Mouse (Mus musculus) erythroblast, adult 5-6 weeks (primary cell): ENCODE data around the gene Ctnna2. TPM values are rescaled to one million over a fixed set of nuclear protein-coding genes. Genes with fewer than 3 reads are reported as not detected.

Source experiments
- ATAC-seq: replicated peaks from 2 replicates; pipeline ENCODE4 v1.8.0; 2016; ENCODE audit warnings: moderate number of reproducible peaks, mild to moderate bottlenecking, moderate TSS enrichment, inconsistent platforms; ENCODE audit not compliant: poor library complexity, low FRiP score, severe bottlenecking
- total RNA-seq, 2 experiments: library from RNA; stranded (forward) in 1 of 2; stranded (reverse) in 1 of 2; fragments of 150-400 nt in 1 of 2; fragments of 200-764, 138-1000 nt in 1 of 2; gene quantifications; 2 replicates each; pipeline versions ENCODE4 v1.2.3 to v1.2.4; 2015 to 2017; ENCODE audit warnings: low replicate concordance in 2 of 2

Gene Ctnna2
- total RNA-seq, 2 experiments from 2014 or later = not detected

DNA sequence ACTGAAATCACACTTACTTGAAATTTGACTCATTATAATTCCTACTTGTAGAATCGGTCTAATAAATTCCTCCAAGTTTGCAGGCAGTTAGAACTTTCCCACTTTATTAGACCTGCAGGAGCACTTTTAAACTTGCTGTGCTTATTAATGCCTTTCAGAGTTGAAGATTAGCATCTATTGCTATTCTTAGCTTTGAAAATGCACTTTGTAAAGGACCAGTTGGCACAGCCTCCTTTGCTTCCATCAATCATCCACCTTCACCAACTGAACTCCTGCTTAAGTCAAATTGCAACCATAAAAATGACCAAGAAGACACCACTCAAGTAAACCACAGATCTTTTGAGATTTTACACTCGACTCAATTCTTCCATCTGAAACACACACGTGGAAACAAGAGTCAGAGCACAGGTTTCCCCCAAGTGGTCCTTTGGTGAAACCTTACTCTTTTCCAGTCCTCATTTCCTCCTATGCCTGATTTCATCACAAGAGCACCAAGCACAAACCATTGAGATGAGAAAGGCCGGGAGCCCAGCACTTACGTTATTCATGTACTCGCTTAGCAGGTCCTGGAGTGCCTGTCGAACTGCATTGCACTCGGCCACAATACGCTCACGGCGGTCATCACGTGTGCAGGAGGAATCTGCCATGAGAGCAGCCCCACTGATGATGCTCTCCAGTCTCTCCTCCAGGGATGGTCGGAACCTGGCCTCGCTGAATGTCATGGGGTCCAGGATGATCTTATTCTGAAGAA is 374.7 kb downstream of the Ctnna2 start:
- no peak for ATAC-seq

GRCm38 (mm10) chr6:77603914-77604313 is 375.6 kb downstream of the Ctnna2 start:
- ATAC-seq = no peak

- ATAC-seq = no peak
Observed at GRCm38 (mm10) chr6:77599244-77599643, 380.3 kb downstream of the Ctnna2 start.

DNA sequence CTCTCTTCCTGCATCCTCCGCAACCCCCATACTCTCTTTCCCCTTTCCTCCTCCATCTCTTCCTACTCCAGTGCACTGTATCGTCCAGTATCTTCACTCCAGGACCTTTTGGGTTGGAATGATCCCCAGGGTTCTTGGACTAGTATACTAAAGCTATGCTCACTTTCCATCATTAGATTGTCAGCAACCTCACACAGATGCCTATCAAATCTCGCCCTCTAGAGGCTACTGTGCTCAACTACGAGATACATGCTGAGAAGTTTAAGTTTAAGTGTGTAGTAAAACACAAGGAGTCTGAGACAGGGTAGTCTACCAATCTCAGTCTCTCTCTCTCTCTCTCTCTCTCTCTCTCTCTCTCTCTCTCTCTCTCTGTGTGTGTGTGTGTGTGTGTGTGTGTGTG is 396.9 kb downstream of the Ctnna2 start:
- no peak for ATAC-seq

- ATAC-seq = no peak
Observed at GRCm38 (mm10) chr6:77580926-77581325, 398.6 kb downstream of the Ctnna2 start.

GRCm38 (mm10) chr6:77578612-77579011 is 400.9 kb downstream of the Ctnna2 start:
- ATAC-seq = no peak

DNA sequence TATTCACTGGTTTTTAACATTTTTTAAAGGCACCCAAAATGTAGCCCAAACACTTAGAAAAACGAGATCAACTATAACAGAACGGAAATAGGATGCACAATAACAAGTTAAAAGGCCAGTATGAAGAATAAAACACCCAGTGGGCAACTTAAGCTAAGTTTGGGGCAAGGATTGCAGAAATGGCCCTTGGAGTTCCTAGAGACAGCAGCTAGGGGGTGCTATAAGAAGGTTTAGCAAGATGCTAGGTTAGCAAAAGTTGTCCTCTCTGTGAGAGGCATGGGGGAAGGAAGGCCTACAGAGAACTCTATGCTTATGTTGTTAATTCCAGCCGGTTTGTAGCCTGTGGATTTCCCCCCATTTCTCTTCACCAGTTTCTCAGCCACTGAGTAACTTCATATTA is 401.9 kb downstream of the Ctnna2 start:
- no peak for ATAC-seq

DNA sequence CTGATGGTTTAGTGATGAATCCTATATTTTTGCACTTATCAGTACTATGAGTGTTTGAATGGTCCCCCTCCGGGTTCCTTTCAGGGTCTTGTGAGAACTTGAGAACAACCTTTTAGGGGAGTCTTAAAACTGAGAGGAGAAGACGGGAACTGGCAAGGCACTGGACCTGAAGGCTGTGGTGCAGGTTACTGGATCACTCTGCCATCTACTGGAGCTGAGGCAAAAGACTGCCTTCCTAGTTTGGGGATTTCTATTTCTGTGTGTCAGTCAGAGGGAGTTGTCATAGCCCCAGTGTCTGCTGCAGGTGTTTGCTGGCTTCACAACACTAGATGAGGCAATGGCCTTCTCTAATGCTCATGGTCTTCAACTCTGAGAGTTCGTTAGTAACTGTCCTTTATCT is 406.9 kb downstream of the Ctnna2 start:
- ATAC-seq = no peak

DNA sequence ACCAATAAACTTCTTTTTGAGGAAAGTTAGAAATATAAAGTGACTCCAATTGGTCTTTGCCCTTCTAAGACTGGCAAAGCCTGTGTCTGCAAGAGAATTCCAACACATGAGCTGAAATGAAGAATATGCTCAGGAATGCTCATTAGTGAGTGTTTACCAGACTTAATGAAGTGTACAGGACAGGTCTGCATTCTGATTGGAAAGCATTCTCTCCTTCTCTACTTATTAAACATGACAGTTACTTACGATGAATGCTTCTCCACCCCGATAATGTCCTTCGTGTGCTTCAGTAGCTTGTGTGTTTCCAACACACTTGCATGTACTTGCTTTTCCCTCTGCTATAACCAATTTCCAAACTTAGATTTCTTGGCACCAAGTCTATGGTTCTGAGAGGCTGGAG is 409.6 kb downstream of the Ctnna2 start:
- ATAC-seq = no peak

GRCm38 (mm10) chr6:77556181-77556580 is 423.3 kb downstream of the Ctnna2 start:
- no peak for ATAC-seq

GRCm38 (mm10) chr6:77537055-77537807 is 442.3 kb downstream of the Ctnna2 start:
- ATAC-seq = no peak

GRCm38 (mm10) chr6:77527636-77528035 is 451.9 kb downstream of the Ctnna2 start:
- ATAC-seq = no peak

DNA sequence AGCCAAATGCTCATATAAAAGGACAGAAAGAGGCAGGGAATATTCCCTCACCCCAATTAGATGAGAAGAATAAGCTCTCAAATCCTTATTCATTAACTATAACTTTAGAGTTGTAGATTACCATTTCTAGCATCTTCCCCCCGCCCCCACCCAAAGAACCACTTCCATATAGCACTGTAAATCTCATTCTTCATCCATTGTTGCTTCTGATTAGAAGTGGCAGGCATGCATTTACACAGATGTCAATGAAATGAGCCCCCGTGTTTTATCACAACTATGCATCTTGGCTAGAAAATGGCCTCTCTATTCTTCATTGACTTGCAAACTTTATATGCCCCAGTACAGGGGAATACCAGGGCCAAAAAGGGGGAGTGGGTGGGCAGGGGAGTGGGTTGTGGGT is 457.7 kb downstream of the Ctnna2 start:
- no peak for ATAC-seq

GRCm38 (mm10) chr6:77516515-77516914 is 463.0 kb downstream of the Ctnna2 start:
- no peak for ATAC-seq

- no peak for ATAC-seq
Observed at GRCm38 (mm10) chr6:77511805-77512204, 467.7 kb downstream of the Ctnna2 start.

- no peak for ATAC-seq
Observed at GRCm38 (mm10) chr6:77491721-77492120, 487.8 kb downstream of the Ctnna2 start.

DNA sequence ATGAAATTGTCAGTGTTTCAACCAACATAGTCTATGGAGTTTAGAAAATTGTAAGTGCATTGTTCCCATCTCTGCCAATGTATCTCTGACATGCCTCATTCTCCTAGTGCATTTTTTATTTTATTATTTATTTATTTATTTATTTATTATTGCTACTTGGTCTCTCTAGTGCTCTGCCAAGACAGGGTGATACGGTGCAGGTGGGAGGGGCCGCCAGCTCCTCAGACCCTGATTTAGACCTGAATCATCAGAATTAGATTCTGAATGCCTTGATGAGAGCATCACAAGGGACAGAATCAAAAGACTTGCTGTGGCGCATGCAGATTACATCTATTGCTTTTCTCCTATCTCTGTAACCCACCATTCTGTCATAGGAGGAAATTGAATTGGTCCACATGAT is 492.8 kb downstream of the Ctnna2 start:
- ATAC-seq = no peak

GRCm38 (mm10) chr6:77482081-77482480 is 497.4 kb downstream of the Ctnna2 start:
- no peak for ATAC-seq

GRCm38 (mm10) chr6:77475354-77475753 is 504.1 kb downstream of the Ctnna2 start:
- no peak for ATAC-seq

GRCm38 (mm10) chr6:77473256-77473655 is 506.2 kb downstream of the Ctnna2 start:
- no peak for ATAC-seq

DNA sequence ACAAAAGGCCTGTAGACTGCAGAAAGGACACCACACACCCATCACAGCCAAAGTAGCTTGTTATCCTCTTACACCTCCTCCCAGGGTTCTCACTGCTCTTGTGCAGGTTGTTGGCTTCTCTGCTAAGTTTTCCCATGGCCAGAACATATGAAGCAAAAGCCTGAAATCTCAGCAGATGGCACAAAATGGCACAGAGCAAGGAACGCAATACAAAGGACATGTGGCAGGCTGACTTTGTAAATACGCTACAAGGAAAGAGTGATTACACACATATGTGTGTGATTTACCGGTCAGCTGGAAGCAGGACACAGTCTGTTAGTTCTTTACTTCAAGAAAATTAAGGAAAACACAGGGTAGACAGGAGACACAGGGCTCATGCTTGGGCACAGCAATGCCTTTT is 511.4 kb downstream of the Ctnna2 start:
- no peak for ATAC-seq
